Mouse (Mus musculus) monocyte, adult 5-6 weeks (primary cell): ENCODE results near the gene Git2. TPM values are rescaled to one million over a fixed set of nuclear protein-coding genes. Genes with fewer than 3 reads are reported as not detected.
A peak's percentile ranks its signal among the peaks of the same experiment; 100 is the strongest.

Experiments
- ATAC-seq: fragments of 153-309, 156-312 bp; replicated peaks from 2 replicates; pipeline ENCODE4 v1.8.0; 2017; ENCODE audit warnings: mild to moderate bottlenecking; ENCODE audit not compliant: low TSS enrichment, insufficient number of reproducible peaks, severe bottlenecking, poor library complexity, low FRiP score
- total RNA-seq: library from RNA; stranded (forward); fragments of 200-1000, 200-491, 200-594 nt; gene quantifications from 3 replicates; pipeline ENCODE4 v1.2.3, GENCODE M21; 2017

The Git2 gene
- total RNA-seq, 1 experiment from 2014 or later = 118 TPM

DNA sequence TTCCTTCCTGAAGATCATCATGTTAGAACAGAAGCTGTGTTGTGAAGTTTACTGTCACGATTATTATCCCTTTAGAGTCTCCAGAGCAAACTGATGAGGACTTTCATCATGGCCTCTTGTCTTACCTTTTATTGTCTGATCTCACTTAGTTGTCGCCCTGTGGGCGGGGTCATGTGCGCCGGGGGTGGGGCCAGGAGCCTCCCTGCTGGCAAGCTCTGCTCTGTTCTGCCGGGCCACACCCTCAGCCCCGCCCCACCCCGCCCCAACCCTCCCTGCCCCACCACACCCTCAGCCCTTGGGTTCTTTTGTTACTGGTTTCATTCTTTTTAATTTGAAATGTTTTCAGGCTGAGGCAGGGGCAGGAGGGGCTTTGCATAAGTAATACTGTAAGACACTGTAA lies 25.7 kb upstream of the Git2 start:
- no peak for ATAC-seq

DNA sequence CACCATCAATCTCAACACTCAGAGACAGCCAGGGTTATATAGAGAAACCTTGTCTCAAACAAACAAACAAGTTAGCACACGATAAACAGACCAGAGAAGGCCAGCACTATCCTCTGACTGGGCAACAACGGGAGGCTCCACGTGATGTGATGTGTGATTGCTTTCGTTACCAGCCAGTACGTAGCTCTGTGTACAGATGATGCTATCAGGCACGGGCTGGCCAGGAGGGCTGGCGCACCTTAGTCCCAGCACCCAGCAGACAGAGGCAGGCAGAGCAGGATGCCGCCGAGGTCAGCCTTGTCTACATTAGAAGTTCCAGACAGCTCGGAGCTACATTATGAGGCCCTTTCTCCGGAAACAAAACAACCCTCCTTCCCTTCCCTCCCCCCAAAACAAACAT lies 24.5 kb upstream of the Git2 start:
- no peak for ATAC-seq

DNA sequence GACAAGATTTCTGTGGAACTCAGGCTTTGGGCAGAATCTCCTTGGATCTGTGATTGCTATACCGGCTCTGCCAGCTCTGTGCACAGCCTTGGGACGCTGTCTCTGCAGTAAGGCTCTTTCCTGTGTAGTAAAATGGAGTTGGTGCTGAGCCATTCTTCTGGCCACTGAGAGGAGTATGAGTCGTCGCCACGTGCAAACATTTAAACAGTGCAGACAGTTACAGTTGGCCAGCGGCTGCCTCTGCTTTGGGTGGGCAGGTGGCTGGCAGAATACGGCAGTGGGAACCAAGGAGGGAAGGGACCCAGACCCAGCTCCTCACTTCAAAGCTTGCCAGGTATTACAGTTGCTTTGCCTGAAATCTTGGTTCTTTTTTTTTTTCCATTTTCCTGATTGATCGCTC lies 21.9 kb upstream of the Git2 start:
- ATAC-seq = no peak

DNA sequence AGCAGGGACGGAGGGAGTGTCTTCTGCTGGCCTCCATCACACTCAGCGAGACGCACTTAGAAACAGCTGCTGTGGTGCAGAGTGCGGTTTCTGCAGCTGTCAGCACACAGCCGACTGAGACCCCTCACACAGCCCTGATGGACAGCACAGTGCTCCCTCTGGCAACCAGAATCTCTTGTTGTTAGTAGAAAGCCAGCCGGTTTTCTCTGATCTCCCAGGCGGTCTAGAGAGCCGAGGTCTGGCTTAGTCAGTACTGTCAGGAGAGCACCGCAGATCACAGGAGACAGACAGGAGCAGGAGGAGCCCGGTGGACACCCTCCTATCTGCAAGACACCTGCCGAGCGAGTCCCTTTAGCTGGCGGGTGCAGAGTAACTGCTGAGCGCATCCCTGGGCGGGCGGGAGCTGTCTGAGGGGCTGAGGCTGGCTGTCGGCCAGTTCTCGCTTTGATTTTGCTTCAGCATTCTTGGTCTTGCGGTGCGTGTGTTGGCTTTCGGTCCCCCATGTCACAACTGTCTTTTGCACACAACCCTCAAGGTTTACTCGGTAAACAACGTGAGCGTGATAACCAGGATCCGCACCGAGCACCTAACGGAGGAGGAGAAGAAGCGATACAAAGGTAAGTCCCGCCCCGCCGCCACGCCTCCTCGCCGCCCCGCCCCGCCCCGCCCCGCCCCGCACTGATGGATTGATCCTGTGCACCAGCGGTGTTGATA lies 21.1 kb upstream of the Git2 start:
- no peak for ATAC-seq

DNA sequence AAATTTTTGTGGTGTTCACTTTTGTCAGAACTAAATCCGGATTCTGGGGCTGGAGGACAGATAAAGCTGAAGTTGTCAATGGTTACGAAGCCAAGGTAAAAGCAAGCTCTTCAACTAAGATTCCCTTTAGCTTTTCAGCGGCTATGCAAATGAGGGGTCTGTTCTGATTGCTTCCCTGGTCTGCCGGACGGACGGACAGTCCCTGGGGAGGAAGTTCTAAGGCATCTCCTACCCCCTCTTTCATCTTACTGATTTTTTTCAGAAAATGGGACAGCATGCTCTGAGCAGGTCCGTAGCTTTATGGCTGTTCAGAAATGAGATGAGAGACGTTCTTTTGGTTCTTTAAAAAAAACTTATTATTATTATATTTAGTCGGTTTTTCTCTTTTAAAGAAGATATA lies 20.3 kb upstream of the Git2 start:
- no peak for ATAC-seq

DNA sequence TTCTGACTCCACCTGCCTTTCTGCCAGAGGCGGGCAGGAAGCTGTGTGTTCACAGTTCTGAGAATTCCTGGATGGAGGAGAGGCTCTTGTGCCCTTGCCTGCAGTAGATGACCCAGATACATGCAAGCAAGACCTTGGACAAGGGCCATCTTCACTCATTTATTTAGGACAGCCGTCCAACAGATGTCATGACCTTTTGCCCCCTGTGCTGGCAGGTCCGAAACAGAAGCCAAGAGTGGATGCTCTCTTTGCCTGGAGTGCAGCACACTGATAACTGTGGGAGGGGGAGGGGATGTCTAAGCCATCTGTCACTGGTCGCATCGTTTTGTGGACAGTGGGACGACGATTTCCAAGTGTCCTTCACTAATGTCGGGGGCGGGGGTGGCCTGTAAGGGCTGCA lies 19.9 kb upstream of the Git2 start:
- no peak for ATAC-seq

DNA sequence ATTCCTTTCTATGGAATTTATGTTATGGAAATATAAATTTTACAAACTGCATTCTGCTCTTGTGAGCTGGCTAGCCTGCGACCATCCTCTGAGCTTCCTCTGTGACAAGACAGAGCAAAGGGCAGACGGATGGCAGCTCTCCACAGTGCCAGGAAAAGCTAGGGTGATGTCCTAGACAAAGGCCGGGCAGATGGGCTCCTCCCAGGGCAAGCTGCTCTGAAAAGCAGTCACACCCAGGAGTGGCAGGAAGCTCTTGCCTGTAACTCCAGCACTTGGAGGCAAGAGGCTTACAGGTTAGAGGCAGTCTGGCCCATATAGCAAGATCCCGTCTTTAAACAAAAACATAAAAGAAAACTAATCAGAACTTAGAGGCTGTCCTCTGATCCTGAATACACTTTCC lies 19.3 kb upstream of the Git2 start:
- no peak for ATAC-seq

DNA sequence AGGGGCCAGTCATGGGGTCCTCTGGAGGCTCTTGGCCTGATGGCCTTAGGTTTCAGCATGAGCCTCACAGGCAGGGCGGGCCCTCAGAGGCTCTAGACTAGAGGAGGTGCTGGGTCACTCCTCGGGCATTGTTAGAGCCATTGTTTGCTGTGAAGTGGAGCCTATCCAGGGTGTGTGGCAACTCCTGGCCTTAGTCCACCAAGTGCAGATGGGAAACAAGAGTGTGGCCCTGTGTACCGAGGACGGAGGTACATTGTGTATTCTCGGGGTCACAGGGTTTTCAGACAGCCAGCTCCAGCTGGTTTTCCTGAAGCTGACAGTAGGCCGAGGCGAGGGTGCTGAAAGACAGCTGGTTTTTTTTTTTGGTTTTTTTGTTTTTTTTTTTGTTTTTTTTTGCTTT lies 18.0 kb upstream of the Git2 start:
- ATAC-seq = no peak

DNA sequence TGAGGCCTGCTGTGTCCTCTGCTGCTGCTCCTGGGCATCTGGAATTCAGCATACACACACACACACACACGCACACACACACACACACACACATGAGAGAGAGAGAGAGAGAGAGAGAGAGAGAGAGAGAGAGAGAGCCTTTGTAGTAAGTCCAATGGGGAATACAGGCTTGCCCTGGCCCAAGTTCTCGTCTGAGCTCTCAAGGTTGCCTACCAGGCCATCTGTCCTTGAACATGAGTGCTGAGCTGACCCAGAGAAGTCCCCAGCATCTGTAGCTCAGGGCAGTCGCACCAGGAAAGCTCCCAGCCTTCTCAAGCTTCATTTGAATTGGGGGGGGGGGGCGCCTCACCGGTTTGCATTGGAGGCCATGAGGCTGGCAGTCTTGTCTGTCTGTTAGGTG lies 9.9 kb upstream of the Git2 start:
- no peak for ATAC-seq

DNA sequence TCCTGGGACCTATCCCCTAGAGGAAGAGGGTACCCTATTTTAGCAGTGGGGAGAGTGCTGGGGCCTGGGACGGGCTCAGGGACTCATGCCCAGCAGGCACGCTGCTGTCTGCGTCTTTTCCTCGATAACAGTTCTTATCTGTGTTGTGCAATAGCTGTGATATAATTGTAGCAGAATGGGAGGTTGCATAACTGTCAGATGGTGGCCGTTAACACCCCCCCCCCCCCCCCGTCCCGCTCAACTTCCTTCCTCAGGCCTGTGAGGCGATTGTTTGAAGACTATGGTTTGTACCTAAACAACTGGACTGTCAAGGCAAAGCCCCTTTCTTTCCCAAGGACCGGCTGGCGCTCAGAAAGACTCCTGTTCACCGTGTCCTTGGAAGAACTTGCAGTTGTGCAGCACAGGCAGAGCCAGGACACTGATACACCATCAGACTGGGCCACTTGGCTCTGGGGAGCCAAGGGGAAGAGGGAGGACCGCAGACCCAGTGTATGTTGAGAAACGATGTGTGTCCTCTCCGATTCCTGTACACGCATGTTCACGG lies 9.4 kb upstream of the Git2 start:
- peak; percentile 24; the same call in 1 of the 2 replicates for ATAC-seq

DNA sequence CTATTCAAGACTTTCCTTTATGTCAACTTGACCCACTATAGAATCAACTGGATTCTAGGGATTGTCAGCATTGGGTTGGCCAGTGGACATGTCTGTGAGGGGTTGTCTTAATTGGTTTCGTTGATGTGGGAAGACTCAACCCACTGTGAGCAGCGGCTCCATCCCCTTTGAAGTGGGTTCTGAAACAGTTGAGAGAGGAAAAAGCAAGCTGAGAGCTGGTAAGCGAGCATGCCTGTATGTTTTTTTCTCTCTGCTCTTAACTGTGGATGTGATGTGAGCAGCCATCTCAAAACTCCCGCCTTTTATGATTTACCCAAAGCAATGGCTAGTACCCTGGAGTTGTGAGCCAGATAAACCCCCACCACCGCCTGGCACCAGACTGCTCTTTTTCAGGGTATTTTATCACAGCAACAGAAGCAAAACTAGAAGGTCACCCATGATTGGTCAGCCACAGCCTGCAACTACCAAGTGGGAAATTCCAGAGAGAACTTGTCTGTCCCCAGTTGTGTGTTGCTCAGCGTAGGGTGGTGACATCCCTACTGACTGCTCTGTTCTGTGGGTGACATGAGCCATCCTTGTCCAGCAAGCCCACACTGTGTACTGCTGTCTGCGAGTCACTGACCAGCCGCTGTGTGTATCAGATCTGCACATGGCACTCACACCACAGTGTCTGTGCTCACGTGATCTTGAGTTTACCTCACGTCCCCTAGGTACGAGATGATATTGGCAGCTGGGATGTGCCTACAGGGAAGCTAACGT lies 8.3 kb upstream of the Git2 start:
- ATAC-seq = no peak; the same call in 1 of the 2 replicates

DNA sequence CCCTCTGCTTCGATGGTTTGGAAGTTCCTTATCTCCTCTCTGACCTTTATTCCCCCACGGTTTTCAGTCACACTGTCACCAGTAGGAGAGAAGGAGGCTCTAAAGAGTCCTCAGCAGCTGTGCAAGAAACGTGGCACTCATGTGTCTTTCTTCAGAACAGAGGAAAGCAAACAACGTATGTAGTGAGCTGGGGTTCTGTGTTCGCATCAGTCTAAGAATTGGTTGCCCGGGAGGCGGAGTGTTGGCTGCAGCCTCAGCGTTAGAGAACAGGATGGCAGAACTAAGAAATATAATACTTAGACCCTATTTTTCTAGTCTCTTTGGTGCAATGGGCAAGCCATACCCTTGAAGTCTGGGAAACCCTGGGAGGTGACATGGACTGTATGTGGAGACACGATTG lies 7.7 kb upstream of the Git2 start:
- ATAC-seq = no peak

DNA sequence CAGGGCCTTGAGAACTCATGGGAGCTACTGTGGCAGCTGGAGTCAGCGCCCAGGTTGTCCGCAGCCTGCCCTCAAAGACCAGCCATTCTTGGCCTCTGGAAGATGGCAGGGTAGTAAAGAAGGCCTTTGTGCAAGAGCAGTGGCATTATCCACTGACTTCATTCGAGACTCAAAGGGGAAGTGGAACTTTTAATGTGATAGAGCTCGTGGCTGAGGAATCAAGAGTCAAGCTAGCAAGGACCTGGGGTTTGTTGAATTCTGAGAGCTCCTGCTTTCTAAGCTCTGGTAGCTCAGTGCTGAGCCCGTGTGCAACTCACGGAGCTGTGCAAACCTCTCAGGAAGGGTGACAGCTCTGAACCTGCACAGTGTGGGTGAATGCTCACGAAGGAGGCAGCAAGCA lies 5.6 kb upstream of the Git2 start:
- no peak; the same call in 1 of the 2 replicates for ATAC-seq

DNA sequence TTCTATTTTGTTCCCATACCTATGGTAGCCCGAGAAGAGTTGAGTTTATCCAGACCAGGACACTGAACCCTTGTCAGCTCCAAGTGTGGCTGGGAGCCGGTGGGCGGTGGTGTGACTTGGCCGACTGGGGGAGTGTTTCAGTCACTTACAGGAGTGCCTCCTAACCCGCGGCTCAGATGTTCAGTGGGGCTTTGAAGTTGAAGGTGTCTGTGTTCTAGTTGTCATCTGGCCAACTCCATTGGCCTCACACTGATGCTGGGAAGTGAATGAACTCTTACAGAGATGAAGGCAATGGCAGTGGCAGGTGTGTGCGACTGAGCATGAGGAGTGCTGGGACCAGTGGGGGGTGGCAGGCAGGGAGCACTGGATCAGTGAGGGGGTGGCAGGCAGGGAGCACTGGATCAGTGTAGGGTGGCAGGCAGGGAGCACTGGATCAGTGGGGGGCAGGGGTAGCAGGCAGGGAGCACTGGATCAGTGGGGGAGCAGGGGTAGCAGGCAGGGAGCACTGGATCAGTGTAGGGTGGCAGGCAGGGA lies 4.7 kb upstream of the Git2 start:
- ATAC-seq = no peak

DNA sequence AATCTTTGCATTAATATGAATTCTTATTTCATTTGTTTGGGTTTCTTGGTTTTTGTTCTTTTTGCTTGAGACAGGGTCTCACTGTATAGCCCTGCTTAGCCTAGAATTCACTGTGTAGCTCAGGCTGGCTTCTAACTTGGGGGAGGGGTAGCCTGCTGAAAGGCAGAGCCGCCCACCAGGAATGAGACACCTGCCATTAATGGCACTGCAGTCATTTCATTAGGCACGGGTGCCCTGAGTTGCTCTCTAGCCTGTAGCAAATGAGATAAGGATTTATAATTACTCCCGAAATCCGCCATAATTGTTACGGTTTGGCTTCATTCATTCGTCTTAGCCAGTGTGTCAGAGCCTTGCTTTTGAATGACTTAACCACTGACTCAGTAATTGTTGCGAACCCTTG lies 857 bp upstream of the Git2 start:
- ATAC-seq = no peak

DNA sequence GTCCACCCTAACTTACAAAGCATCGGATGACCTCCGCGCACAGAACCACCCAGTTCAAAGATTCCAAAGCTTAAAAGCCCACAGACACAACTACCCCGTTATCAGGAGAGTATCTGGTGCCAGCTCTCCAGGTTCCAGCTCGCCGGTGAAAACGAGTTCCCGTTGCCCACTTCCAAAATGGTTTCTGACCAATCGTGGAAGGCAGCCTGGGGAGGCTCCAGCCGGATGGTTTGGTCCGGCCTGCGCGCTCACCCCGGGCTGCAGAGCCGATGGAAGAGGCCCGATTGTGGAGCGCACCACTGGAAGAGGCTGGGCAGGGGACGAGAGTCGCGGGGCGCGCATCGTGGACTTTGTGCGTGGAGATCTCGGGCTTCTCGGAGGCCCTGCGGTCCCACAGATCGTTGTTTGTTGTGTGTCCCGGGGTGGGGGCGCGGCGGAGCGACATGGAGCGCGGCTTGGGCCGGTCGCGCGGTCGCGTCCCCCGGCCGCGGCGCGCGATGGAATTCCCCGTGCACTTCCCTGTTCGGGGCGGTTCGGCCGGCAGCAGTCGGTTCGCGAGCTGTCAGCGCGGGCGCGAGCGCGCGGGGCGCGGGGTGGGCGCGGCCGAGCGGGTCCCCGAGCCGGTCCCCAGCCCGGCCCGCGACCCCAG lies 790 bp downstream of the Git2 start, which contains the start of gene Ankrd13a:
Ankrd13a (plus strand) TSS at position 275 of the 649 bp plus-strand sequence.
- ATAC-seq = peak; percentile 82

DNA sequence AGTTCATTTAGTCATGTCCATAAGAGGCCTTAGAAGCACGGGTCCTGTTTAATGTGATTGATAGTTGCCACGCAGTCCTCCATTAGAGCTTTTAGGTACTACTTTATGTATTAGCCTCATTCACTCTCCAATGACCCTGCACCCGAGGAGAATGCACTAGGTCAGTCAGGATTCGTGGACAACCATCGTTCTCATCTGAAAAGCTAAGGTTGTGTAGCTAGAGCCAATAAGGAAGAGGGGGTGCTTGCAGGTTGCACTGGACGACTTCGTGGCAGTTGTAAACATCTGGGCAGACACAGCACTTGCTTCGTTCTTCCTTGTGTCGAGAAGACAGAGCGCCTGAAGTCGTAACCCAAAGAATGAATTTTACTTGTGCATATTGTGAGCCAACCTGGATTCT lies 1.5 kb downstream of the Git2 start:
- ATAC-seq = no peak

DNA sequence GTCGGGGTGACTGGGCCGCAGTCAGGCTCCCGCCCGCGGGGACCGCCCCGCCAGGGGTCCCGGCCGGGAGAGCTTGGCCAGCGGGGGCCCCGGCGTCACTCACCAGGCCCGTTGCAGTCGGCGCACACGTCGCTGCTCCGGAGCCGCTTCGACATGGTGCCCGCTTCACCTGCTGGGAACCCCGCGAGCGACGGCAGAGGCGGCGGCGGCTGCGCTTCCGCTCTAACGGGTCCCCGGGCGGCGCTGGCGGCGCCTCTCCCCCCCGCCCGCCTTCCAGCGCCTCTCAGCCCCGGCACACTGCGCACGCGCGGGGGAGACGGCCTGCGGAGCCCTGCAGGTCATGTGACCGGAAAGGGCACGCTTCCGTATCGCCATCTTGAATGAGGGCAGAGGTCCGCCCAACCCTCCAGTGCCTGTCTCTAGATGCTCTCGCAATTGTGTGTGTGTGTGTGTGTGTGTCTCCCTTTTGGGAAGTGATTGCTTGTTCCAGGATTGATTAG lies 2.1 kb downstream of the Git2 start:
- ATAC-seq = peak; percentile 82
